Mouse (Mus musculus) forebrain, embryonic 14.5 days (tissue): Measurements from ENCODE around the gene Rnps1. TPM values are rescaled to one million over a fixed set of nuclear protein-coding genes. Genes with fewer than 3 reads are reported as not detected.

Experiments used
- ATAC-seq: fragments of 200-750 bp; cut with Nextera tagmentation; 2 replicates; pipeline ENCODE4 v1.8.0; 2017; ENCODE audit warnings: mild to moderate bottlenecking, moderate library complexity
- DNase-seq: peaks from one replicate; pipeline ENCODE4 v3.0.0-alpha.2; 2015; ENCODE audit warnings: low spot score
- H3K27ac ChIP-seq: fragments of 300-500 bp; sonication (generic); 2 replicates; pipeline ENCODE4 v1.5.1; 2014; ENCODE audit warnings: low read depth, mild to moderate bottlenecking, control low read depth, low read length, moderate library complexity
- H3K27me3 ChIP-seq: fragments of 300-500 bp; sonication (generic); replicated peaks from 2 replicates; pipeline ENCODE4 v1.6.1; 2014; ENCODE audit warnings: low read length, control low read depth, mixed read lengths; ENCODE audit not compliant: control insufficient read depth, insufficient read depth
- H3K36me3 ChIP-seq: fragments of 300-500 bp; sonication (generic); 2 replicates; pipeline ENCODE4 v1.6.1; 2014; ENCODE audit warnings: low read length, control low read depth; ENCODE audit not compliant: control insufficient read depth, insufficient read depth
- H3K4me1 ChIP-seq: fragments of 300-500 bp; sonication (generic); 2 replicates; pipeline ENCODE4 v1.6.1; 2014; ENCODE audit warnings: antibody characterized with exemption, low read length, control low read depth; ENCODE audit not compliant: control insufficient read depth, insufficient read depth
- H3K4me2 ChIP-seq: fragments of 300-500 bp; sonication (generic); 2 replicates; pipeline ENCODE4 v1.6.1; 2014; ENCODE audit warnings: mild to moderate bottlenecking, control low read depth, low read length
- H3K4me3 ChIP-seq: fragments of 300-500 bp; sonication (generic); 2 replicates; pipeline ENCODE4 v1.5.1; 2014; ENCODE audit warnings: low read depth, low read length, control low read depth
- H3K9ac ChIP-seq: fragments of 300-500 bp; sonication (generic); 2 replicates; pipeline ENCODE4 v1.6.1; 2014; ENCODE audit warnings: mild to moderate bottlenecking, low read length, control low read depth, moderate library complexity
- H3K9me3 ChIP-seq: fragments of 300-500 bp; sonication (generic); replicated peaks from 2 replicates; pipeline ENCODE4 v1.6.1; 2016; ENCODE audit warnings: low read length, control low read depth, mixed read lengths; ENCODE audit not compliant: control insufficient read depth
- WGBS: fragments of 180-500 bp; shearing (Covaris S2); extraction: QIAGEN DNeasy Blood & Tissue Kit; methylation state at CpG from one replicate; pipeline ENCODE4 v1.1.7; 2014; 5-methylcytosine and 5-hydroxymethylcytosine counted together
- polyA plus RNA-seq: library from polyadenylated mRNA; unstranded; fragments of >200 nt; fragmentation: Nextera tagmentation; extraction: Ambion mirVana; gene quantifications from 2 replicates; pipeline ENCODE4 v1.2.1, GENCODE M21; 2014

The Rnps1 gene
- 304 and 325 TPM in 2 replicates for polyA plus RNA-seq

DNA sequence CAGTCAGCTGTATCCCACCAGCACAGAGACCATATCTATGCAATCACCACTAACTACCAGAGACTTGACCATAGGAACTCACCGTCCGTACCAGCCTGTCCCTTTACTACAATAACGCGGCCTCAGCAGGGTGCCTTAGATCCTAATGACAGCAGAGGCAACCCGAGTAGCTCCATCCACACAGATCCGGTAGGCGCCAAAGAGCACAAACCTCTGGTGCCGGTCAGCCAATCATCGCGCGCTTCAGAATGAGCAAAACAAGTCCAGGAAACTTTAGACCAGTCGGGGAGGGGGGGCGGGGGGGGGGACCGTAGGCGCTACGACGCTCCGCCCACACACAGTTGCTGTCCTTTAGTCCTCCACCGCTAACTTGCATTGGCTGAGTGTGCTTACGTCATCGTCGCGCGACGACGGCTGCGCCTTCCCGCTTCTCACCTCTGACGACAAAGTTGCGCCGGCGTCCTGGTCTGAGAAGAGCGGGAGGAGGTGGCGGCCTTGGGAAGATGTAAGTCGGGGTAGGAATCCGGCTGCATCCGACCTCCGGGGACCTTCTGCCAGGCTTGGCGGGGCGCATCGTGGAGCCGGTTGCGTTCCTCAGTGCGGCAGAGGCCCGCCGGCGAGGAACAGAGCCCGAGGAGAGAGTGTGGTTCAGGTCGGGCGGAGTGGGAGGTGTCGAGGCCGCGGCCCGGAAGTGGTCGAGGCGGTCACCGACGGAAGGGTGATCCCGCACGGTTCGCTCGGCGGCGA lies at the start of gene Rnps1:
Gene Rnps1 (plus strand): TSS at position 336 of the 747 bp plus-strand sequence.
- Histone ChIP-seq H3K27ac (peak within 1 kb of the TSS; percentile 89), H3K9me3 (no peaks in the 10 kb centered on the region), H3K36me3 (peaks cover 59% of the 10 kb centered on the region), H3K9ac (peak within 1 kb of the TSS; percentile 94), H3K4me2 (peak within 1 kb of the TSS; percentile 97), H3K27me3 (no peaks in the 10 kb centered on the region), H3K4me1 (peaks cover 15% of the 10 kb centered on the region), H3K4me3 (peak within 1 kb of the TSS; percentile 87)
- under 1% methylated on average over 63 of the region's 64 CpGs for WGBS
- ATAC-seq = peak; percentile 96
- DNase-seq = peak; percentile 99

DNA sequence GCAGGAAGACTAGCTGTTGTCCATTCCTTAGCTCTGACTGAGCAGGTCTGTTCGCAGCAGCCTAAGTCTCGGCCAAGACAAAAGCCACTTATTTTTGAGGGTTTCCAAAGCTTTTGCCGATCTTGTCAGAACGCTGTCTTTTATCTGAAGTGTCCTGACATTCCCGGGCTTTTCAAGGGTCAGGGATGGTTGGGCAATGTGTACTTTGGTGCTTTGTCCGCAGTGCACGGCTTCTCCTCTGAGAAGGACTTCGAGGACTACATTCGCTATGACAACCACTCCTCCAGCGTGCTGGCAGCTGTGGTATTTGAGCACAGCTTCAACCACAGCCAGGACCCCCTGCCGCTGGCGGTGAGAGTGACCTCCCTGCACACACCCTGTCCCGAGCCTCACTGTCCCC lies 48.5 kb upstream of the Rnps1 start:
- Histone ChIP-seq H3K4me3 (no peak overlapping the region), H3K27ac (no peak overlapping the region), H3K4me2 (no peak overlapping the region), H3K9ac (no peak overlapping the region), H3K27me3 (no peaks in the 10 kb centered on the region), H3K9me3 (no peaks in the 10 kb centered on the region), H3K36me3 (peaks cover 27% of the 10 kb centered on the region), H3K4me1 (no peaks in the 10 kb centered on the region)
- 63% methylated on average over 13 of the region's 13 CpGs for WGBS
- ATAC-seq (no peak), DNase-seq (no peak)

DNA sequence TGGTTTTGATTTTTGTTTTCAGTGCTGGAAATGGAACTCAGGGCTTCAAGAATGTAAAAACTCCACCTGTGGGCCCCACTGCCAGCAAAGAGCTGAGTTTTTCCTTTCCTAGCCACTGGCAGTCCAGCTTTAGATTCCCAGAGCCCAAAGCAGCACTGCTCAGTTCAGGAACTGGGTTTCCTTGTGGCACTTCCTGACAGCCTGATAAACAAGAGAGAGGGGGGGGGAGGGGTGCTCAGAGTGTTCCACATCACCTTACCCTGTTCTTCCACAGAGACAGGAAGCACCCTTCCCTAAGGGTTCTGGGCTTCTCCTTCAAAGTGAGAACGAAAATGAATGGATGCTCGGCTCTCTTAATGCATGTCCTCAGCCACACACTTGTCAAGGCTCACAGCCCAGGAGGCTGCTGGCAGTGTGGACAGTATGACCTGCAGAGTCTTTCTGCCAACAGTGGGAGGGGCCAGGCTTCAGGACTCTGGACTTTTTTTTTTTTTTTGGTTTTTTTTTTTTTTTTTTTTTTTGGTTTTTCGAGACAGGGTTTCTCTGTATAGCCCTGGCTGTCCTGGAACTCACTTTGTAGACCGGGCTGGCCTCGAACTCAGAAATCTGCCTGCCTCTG lies 39.2 kb upstream of the Rnps1 start:
- H3K4me3 ChIP-seq = no peak overlapping the region
- no peaks in the 10 kb centered on the region for H3K9me3 ChIP-seq
- H3K4me2 ChIP-seq = no peak overlapping the region
- H3K36me3 ChIP-seq = peaks cover 68% of the 10 kb centered on the region
- H3K27ac ChIP-seq = no peak overlapping the region
- H3K4me1 ChIP-seq = no peaks in the 10 kb centered on the region
- 82% methylated on average over 4 of the region's 5 CpGs for WGBS
- DNase-seq (no peak), ATAC-seq (no peak)
- no peak overlapping the region for H3K9ac ChIP-seq
- H3K27me3 ChIP-seq = no peaks in the 10 kb centered on the region

DNA sequence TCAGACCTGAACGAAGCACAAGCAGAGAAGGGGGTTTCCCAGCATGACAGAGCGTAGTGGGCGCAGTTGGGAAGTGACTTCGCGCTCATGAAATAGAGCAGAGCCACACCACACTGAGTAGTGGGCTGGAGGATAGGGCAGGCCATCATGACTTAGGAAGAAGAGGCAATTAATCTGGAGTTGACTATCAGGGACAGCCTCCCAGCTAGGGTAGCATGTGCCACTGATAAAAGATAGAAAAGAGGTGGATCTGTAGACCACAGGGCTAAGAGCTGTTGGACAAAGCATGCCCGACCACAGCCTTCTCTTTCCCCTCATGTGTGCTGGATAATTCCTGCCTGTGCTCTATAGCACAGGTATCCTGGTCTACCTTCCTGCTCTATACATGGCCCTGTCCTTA lies 38.5 kb upstream of the Rnps1 start:
- Histone ChIP-seq H3K9ac (no peak overlapping the region), H3K9me3 (no peaks in the 10 kb centered on the region), H3K36me3 (peaks cover 64% of the 10 kb centered on the region), H3K4me3 (no peak overlapping the region), H3K27ac (no peak overlapping the region), H3K4me1 (no peaks in the 10 kb centered on the region), H3K27me3 (no peaks in the 10 kb centered on the region), H3K4me2 (no peak overlapping the region)
- ATAC-seq (no peak), DNase-seq (no peak)
- 93% methylated on average over 6 of the region's 6 CpGs for WGBS

DNA sequence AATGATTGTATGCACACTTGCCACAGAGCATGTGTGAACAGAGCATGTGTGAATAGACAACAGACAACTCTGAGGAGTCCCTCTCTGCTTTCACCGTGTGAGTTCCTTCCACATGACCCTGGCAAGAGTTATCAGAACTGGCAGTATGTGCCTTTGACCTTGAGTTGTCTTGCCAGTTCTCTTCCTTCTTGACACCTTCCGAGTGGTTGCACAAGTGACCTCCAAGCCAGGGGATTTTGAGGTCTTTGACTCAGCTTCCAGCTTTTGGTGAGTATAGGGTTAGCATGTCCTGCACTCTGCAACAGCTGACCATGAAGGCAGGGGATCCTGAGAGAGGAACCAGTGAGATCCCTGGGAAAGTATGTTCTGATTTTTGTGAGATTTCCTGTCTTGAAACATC lies 35.9 kb upstream of the Rnps1 start:
- Histone ChIP-seq H3K36me3 (peaks cover 74% of the 10 kb centered on the region), H3K4me3 (no peak overlapping the region), H3K9me3 (no peaks in the 10 kb centered on the region), H3K4me2 (no peak overlapping the region), H3K27me3 (no peaks in the 10 kb centered on the region), H3K4me1 (no peaks in the 10 kb centered on the region), H3K9ac (no peak overlapping the region), H3K27ac (no peak overlapping the region)
- DNase-seq (no peak), ATAC-seq (no peak)
- WGBS = 96% methylated on average over 2 of the region's 2 CpGs

DNA sequence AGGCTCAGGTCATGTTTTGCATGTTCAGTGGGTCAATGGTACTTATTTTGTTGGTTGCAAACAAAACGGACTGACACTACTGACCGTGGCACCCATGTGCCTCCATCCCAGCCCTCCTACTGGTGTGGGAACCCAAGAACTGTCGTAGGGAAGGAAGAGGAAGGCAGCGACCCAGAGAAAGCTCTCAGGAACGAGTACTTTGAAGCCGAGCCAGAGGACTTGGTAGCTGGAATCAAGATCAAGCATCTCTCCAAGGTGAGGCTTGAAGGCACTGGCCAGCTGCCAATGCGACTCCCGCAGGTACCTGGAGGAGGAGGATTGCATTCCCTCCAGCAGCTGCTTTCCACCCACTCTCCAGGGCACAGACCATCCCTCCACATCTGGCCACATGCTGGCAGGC lies 30.6 kb upstream of the Rnps1 start:
- H3K4me2 ChIP-seq = no peak overlapping the region
- ATAC-seq (no peak), DNase-seq (no peak)
- no peaks in the 10 kb centered on the region for H3K4me1 ChIP-seq
- H3K27ac ChIP-seq = no peak overlapping the region
- H3K9ac ChIP-seq = no peak overlapping the region
- no peaks in the 10 kb centered on the region for H3K9me3 ChIP-seq
- no peak overlapping the region for H3K4me3 ChIP-seq
- H3K36me3 ChIP-seq = peaks cover 82% of the 10 kb centered on the region
- 92% methylated on average over 8 of the region's 8 CpGs for WGBS
- H3K27me3 ChIP-seq = no peaks in the 10 kb centered on the region

DNA sequence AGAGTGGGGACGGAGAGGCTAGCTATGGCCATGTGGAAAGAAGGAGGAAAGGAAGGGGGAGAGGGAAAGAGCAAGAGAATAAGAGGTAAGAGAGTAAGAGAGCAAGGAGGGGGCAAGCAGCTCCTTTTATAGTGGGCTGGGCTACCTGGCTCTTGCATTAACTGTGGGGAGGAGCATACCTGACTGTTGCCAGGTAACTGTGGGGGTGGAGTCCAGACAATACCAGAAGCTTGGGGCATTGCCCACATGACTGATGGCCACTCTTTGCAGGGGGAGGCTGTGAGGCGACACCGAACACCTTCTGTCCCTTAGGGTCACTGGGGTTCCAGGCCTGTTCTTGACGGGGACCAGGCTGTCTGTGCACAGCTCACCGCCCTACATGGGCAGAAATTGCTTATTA lies 25.7 kb upstream of the Rnps1 start:
- peaks cover 76% of the 10 kb centered on the region for H3K36me3 ChIP-seq
- H3K9ac ChIP-seq = no peak overlapping the region
- H3K4me2 ChIP-seq = no peak overlapping the region
- ATAC-seq (no peak), DNase-seq (no peak)
- H3K27me3 ChIP-seq = no peaks in the 10 kb centered on the region
- H3K4me3 ChIP-seq = no peak overlapping the region
- H3K9me3 ChIP-seq = no peaks in the 10 kb centered on the region
- WGBS = 82% methylated on average over 5 of the region's 5 CpGs
- H3K27ac ChIP-seq = no peak overlapping the region
- H3K4me1 ChIP-seq = no peaks in the 10 kb centered on the region

DNA sequence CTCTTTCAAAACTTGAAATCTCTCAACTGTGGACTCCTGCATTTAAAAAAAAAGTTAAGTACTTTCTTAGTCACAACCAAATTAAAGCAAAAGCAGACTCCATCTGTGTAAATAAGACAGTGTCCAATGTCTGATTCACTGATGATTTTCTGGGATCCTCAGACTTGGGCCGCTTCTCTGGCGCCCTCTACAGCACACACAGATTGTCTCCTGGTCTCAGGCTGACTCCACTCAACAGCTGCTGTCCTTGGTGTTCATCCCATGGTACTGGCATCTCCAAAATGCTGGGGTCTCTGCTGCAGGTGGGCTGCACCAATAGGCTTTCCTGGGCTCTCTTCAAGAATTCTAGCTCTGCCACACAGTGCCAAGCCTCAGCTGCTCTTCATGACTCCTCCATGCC lies 24.5 kb upstream of the Rnps1 start:
- no peaks in the 10 kb centered on the region for H3K27me3 ChIP-seq
- 5% methylated on average over 2 of the region's 2 CpGs for WGBS
- H3K27ac ChIP-seq = no peak overlapping the region
- H3K36me3 ChIP-seq = peaks cover 67% of the 10 kb centered on the region
- H3K4me2 ChIP-seq = no peak overlapping the region
- ATAC-seq (no peak), DNase-seq (peak; percentile 66)
- no peak overlapping the region for H3K4me3 ChIP-seq
- H3K9me3 ChIP-seq = no peaks in the 10 kb centered on the region
- no peak overlapping the region for H3K9ac ChIP-seq
- H3K4me1 ChIP-seq = no peaks in the 10 kb centered on the region

DNA sequence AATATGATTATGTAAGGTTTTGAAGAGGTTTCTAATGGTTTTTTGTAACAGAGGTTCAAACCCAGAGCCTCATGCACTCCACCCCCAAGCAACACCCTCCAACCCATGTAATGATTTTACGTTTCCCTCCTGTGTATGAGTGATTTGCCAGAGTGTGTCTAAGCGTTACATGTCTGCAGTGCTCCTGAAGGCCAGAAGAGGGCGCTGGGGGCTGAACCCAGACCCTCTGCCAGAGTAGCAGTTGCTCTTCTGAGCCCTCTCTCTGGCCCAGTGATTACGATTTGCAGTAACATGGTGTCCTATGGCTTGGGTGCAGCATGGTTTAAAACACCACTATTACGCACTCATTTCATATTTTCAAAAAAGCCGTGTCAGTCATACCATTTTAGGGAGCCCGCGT lies 23.2 kb upstream of the Rnps1 start:
- Histone ChIP-seq H3K36me3 (peaks cover 55% of the 10 kb centered on the region), H3K27me3 (no peaks in the 10 kb centered on the region), H3K4me3 (no peak overlapping the region), H3K4me2 (no peak overlapping the region), H3K9me3 (no peaks in the 10 kb centered on the region), H3K27ac (no peak overlapping the region), H3K9ac (no peak overlapping the region), H3K4me1 (no peaks in the 10 kb centered on the region)
- 69% methylated on average over 8 of the region's 8 CpGs for WGBS
- no peak for ATAC-seq
- DNase-seq = peak; percentile 5
